Mouse (Mus musculus) brown adipose tissue, adult 24 weeks (tissue): Measurements from ENCODE around the gene B430306N03Rik. TPM values are rescaled to one million over a fixed set of nuclear protein-coding genes. Genes with fewer than 3 reads are reported as not detected.

Source experiments
- H3K27ac ChIP-seq: fragments of 200-500 bp; replicated peaks from 2 replicates; pipeline ENCODE4 v1.5.1; 2012; ENCODE audit warnings: low read depth, mild to moderate bottlenecking, low read length
- H3K4me1 ChIP-seq: fragments of 200-500 bp; 2 replicates; pipeline ENCODE4 v1.6.1; 2012; ENCODE audit warnings: low read length, mixed read lengths; ENCODE audit not compliant: control insufficient read depth, insufficient read depth, insufficient read length
- H3K4me3 ChIP-seq: fragments of 200-500 bp; 2 replicates; pipeline ENCODE4 v1.5.1; 2012; ENCODE audit warnings: low read depth, mild to moderate bottlenecking, low read length, moderate library complexity; ENCODE audit not compliant: insufficient read depth
- polyA plus RNA-seq: library from polyadenylated mRNA; stranded (reverse); fragments of >200 nt; gene quantifications from 2 replicates; pipeline ENCODE4 v1.2.4, GENCODE M21; 2012; ENCODE audit not compliant: missing spikeins, insufficient read depth, insufficient read length

Gene B430306N03Rik
- polyA plus RNA-seq, 1 experiment: not detected

- Histone ChIP-seq H3K27ac (no peak overlapping the region), H3K4me1 (no peaks in the 10 kb centered on the region), H3K4me3 (no peak overlapping the region)
These were observed 47.0 kb downstream of the B430306N03Rik start for GRCm38 (mm10) chr17:48362966-48363365.

- Histone ChIP-seq H3K4me3 (no peak overlapping the region), H3K27ac (no peak overlapping the region), H3K4me1 (no peaks in the 10 kb centered on the region)
These were observed 47.6 kb downstream of the B430306N03Rik start for GRCm38 (mm10) chr17:48363421-48363965.

GRCm38 (mm10) chr17:48365511-48366155 is 49.7 kb downstream of the B430306N03Rik start:
- Histone ChIP-seq H3K4me1 (no peaks in the 10 kb centered on the region), H3K4me3 (no peak overlapping the region), H3K27ac (no peak overlapping the region)

- Histone ChIP-seq H3K4me1 (no peaks in the 10 kb centered on the region), H3K4me3 (no peak overlapping the region)
These were observed 50.9 kb downstream of the B430306N03Rik start for GRCm38 (mm10) chr17:48366806-48367205.

GRCm38 (mm10) chr17:48371621-48372020 is 55.7 kb downstream of the B430306N03Rik start:
- H3K4me3 ChIP-seq: no peak overlapping the region
- H3K27ac ChIP-seq: no peak overlapping the region
- no peaks in the 10 kb centered on the region for H3K4me1 ChIP-seq

More at GRCm38 (mm10) chr17:48366806-48367205, 50.9 kb downstream of the B430306N03Rik start:
- H3K27ac ChIP-seq: no peak overlapping the region

GRCm38 (mm10) chr17:48372987-48373386 is 57.0 kb downstream of the B430306N03Rik start:
- Histone ChIP-seq H3K4me3 (no peak overlapping the region), H3K4me1 (no peaks in the 10 kb centered on the region), H3K27ac (no peak overlapping the region)

GRCm38 (mm10) chr17:48376102-48376501 is 60.2 kb downstream of the B430306N03Rik start:
- Histone ChIP-seq H3K4me1 (no peaks in the 10 kb centered on the region), H3K27ac (no peak overlapping the region), H3K4me3 (no peak overlapping the region)

Other genes starting within 250 kb of the B430306N03Rik start
- gene 1700067P10Rik, start 226.8 kb upstream of the B430306N03Rik start, polyA plus RNA-seq: not detected in 2 replicates
- not detected in 2 replicates for gene 9830107B12Rik, start 169.9 kb upstream of the B430306N03Rik start, polyA plus RNA-seq
- gene A530064D06Rik, start 148.9 kb upstream of the B430306N03Rik start, polyA plus RNA-seq: not detected in 2 replicates
- not detected in 2 replicates for gene Trem1, start 83.4 kb upstream of the B430306N03Rik start, polyA plus RNA-seq
- not detected in 2 replicates for gene Trem3, start 68.4 kb upstream of the B430306N03Rik start, polyA plus RNA-seq
- not detected in 2 replicates for gene Treml4, start 51.8 kb upstream of the B430306N03Rik start, polyA plus RNA-seq
- not detected in 2 replicates for gene Treml2, start 16.6 kb upstream of the B430306N03Rik start, polyA plus RNA-seq
- gene Trem2, start 30.3 kb downstream of the B430306N03Rik start, polyA plus RNA-seq: 1.5 and 2.0 TPM in 2 replicates
- not detected in 2 replicates for gene Treml1, start 43.8 kb downstream of the B430306N03Rik start, polyA plus RNA-seq
- 6.3 and 10.9 TPM in 2 replicates for gene Nfya, start 93.8 kb downstream of the B430306N03Rik start, polyA plus RNA-seq
- gene Oard1, start 93.9 kb downstream of the B430306N03Rik start, polyA plus RNA-seq: 34.0 and 34.6 TPM in 2 replicates
- gene Apobec2, start 116.8 kb downstream of the B430306N03Rik start, polyA plus RNA-seq: 11.2 and 20.3 TPM in 2 replicates
- not detected in 2 replicates for gene Tspo2, start 135.4 kb downstream of the B430306N03Rik start, polyA plus RNA-seq
- gene Unc5cl, start 138.8 kb downstream of the B430306N03Rik start, polyA plus RNA-seq: not detected in 2 replicates